Mouse (Mus musculus) activated CD4-positive, CD25-positive, alpha-beta regulatory T cell, adult 4 months (primary cell): ENCODE data around the gene Gjd3. TPM values are rescaled to one million over a fixed set of nuclear protein-coding genes. Genes with fewer than 3 reads are reported as not detected.
A peak's percentile ranks its signal among the peaks of the same experiment; 100 is the strongest.

Experiments used
- ATAC-seq: one replicate; pipeline ENCODE4 v1.8.0; 2017
- polyA plus RNA-seq, 2 experiments: library from polyadenylated mRNA; unstranded; fragments of 100-300 nt; shearing (Covaris generic); gene quantifications; one replicate each; pipeline ENCODE4 v1.2.1; 2017

The Gjd3 gene
- polyA plus RNA-seq, 2 experiments from 2014 or later, result 0.41 TPM; not detected in 1

- no peak for ATAC-seq
Measured at GRCm38 (mm10) chr11:98961766-98962165, 21.1 kb downstream of the Gjd3 start.

DNA sequence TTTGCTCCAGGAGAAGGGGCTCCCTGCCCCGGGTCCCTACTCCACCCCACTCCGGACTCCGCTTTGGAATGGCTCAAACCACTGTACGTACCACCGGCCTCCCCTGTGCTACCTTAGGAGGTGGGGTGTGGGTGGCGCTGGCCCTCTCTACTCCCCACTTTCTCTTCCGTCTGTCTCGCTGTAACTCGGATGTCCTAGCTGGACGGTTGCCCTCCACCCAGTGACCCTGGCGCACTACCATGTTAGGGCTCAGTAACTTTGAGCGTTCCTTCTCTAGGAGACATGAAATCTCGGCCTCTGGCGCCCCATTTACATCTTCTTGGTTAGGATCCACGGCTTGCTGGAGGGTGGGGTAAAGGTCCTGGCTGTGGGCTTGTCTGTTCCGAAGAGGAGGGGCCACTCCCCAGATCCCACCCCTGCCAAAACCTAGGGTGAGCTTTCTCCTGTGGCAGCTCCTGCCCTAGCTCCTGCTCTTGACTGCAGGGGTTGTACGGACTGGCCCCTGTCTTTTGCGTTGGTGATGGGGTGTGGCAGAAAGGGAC lies 21.7 kb downstream of the Gjd3 start:
- ATAC-seq, result no peak

DNA sequence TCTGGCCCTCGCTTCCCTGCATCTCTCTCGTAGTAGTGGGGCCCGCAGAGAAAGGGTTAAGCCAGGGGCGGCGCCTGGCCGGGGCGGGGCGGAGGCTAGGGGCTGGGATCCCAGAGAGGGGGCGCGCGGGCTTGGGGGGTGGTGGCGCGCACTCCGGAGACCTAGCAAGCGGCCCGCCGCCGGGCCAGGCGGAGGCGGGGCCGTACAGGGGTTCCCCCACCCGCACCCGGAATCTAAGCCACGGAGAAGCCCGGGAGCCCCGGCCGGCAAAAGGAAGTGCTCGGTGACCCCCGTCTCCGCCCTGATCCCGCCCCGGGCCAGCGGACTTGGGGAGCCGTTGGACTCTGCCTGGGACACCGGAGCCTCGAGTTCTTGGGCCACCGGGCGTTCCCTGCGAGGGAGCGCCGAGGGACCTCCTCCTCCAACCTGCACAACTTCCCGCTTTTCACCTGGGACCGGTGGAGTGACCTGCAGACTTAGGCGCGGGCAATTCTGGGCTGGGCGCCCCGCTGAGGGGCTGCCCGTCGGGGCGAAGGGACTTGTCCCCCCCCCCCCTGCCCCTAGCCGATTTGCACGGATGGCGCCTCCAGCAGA lies 22.4 kb downstream of the Gjd3 start:
- no peak for ATAC-seq

DNA sequence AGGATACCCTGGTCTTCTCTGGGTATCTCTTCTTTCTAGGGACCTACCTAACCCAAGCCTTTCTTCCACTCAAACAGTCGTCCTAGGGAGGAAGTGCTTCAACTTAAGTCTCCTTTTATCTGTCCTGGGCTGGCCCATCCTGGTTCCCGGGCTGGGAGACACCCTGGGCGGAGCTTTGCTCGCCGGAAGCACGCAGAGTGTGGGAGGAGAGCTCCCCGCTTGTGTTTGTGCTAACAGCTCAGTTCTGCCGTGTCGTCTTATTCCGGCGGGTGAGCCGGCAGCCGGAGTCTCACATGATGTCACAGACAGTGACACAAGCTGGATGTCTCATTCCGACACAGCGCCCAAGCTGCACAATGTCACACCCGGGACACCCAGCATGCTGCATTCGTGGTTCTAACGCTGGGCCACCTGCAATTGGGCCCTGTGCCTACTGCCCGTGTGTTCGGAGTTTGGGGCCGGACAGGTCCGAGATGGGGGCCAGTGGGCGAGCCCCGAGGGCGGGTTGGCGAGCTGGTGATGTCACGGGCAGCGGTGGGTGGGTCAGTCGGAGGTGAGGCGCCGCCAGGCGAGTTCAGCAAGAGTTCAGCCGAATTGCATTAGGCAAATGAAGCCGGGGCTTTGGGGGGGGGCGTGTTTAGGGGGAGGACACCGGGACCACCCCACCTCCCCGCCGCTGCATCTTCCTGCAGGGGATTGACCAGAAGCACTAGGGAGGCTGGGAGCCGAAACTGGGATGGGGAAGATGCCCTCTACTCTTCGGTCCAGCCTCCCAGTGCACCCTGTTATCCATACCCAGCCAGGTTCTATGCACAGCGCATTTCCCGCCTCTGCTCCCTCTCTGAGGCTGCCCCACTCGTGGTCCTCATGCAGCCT lies 23.1 kb downstream of the Gjd3 start:
- ATAC-seq, result peak; percentile 85

DNA sequence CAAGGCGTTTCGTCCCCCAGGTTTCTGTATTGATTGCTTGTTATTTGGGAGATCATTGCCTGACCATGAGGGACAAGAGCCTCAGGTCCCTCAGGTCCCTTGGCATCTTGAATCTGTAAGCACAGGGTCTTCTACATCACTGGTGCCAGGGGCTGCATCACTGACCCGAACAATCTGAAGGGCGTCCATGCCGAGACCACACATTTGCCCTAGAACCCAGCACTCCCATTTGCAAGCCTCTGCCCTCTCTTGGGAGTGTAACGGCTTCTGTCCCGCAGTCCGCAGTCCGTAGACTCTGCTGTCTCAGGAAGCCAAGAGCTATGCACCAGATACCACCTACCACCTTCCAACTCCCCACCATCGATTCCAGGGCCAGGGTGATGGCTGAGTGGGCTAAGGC lies 26.5 kb downstream of the Gjd3 start:
- no peak for ATAC-seq

DNA sequence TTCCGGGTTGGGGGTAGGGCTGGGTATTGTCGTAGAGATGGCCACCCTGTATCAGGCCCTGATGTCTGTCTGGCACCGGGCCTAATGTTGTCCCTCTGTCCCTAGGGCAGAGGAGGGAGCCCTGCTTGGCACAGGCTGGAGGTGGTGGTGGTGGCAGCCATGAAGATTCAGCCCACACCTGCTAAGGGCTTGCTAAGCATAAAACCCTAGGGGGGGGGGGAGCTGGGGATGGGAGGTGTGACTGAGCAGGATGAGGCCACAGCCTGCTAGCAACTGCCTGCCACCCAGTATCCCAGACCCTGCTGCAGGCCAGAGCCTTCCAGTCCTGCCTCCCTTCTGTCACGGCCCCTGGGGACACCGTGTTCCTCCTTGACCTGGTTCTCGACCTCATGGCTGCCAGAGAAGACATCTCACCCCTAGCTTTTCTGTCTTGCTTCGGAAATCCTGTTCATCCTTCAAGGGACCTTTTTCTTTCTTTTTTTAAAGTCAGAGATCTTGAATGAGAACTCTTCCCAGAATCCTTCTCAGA lies 27.0 kb downstream of the Gjd3 start:
- ATAC-seq, result no peak

DNA sequence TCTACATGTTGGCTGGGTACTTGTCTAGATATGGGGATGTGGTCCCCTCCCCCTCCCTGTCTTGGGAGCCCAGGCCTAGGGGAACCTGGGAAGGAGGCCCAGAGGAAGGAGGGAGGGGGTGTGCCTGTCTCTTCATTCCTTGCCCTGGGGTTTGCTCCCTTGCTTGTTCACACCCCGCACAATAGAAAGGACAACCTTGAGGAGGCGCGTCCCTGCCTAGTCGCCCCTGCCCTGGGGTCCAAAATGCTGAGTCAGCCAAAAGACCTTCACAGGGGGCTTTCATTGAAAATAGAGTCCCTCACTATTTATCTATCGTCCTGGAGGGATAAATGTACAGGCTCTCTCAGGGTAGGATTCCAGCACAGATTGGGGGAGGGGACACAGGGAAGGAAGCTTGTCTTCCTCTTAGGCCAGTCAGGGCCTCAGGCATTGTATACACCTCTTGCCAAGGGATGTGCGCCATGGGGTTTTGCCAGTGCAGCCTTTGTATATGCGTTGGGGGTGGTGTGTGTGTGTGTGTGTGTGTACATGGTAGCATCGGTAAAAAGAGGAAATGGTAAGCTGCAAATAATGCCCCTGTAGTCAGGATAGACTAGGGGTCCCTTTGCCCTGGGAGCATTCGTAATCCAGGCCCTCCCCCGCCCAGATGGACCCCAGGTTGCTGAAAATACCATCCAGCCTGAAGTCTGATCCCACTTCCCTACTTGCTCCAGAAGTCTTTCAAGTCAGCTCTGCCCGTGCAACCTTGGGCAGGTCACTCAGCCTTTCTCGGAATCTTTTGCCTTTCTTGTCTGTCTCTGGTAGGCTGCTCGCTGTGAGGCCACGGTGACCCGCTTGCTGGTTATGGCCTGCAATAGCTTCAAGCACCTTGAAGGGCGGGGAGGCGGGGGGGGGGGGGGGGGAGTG lies 27.8 kb downstream of the Gjd3 start:
- no peak for ATAC-seq

- ATAC-seq, result peak; percentile 16
Measured at GRCm38 (mm10) chr11:98954373-98954772, 28.4 kb downstream of the Gjd3 start.

DNA sequence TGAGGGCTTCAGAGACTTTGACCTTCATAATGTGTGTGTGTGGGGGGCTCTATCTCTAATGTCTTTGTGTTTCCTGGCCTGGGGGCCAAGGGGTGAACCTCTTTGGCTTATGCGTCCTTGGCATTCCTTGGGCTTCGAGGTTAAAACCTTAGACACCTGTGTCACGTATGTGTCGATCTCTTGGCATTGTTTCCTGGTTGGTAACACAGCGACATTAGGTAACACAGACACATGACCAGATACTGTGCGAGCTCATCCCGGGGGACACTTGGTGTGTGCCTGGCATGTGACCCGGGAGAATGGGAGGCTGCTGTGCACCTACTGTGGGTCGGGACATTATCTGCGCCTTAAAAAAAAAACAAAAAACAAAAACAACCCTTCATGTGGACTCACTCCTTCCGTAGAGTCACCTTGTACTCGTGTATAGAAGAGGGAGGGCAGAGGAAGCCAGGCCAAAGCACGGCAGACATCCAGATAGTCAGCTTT lies 28.9 kb downstream of the Gjd3 start:
- ATAC-seq, result no peak

DNA sequence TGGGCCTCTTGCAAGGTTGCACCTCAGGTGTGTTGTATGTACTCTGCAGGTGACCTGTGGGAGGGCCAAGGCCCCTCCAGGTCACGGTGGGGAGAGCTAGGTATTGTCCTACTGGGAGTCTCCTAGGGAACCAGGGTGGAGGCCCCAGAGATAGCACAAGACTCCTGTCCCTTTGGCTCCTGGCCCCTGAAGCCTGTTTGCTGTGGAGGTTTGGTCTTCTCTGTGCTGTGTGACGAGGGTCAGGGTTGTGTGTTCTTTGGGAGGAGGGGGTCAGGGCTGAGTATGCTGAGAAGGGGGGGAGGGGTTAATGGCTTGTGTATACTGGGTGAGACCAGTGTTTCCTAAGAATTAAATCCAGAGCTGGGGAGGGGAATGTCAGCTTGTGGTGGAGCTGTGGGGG lies 29.5 kb downstream of the Gjd3 start:
- ATAC-seq, result no peak

GRCm38 (mm10) chr11:98952736-98953135 lies 30.1 kb downstream of the Gjd3 start:
- ATAC-seq, result peak; percentile 26

DNA sequence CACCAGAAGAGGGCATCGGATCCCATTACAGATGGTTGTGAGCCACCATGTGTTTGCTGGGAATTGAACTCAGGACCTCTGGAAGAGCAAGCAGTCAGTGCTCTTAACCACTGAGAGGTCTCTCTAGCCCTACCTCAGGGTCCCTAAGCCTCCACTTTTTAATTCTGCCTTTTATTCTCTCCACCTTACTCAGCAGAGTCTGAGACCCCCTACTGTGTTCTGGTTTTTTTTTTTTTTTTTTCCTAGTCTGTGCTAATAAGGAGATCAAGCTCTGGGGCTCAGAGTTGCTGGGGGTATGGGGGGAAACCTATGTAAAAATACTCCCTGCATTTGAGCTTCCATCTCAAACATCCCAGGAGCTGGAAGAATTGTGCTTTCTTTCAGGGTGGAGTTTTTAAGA lies 30.7 kb downstream of the Gjd3 start:
- ATAC-seq, result no peak

GRCm38 (mm10) chr11:98951026-98951906 lies 31.6 kb downstream of the Gjd3 start:
- ATAC-seq, result no peak

DNA sequence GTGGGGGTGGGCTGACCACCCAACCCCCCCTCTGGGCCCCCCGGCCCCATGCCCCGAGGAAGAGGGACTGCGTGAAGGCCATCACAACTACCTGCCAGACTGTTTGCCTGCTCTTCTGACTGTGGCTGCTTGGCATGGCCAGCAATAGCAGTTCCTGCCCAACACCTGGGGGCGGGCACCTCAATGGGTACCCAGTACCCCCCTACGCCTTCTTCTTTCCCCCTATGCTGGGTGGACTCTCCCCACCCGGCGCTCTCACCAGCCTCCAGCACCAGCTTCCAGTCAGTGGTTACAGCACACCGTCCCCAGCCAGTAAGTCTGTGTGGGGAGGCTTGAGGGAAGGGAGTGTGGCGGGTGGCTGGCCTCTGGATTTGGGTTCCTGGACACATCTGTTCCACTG lies 32.3 kb downstream of the Gjd3 start:
- no peak for ATAC-seq

DNA sequence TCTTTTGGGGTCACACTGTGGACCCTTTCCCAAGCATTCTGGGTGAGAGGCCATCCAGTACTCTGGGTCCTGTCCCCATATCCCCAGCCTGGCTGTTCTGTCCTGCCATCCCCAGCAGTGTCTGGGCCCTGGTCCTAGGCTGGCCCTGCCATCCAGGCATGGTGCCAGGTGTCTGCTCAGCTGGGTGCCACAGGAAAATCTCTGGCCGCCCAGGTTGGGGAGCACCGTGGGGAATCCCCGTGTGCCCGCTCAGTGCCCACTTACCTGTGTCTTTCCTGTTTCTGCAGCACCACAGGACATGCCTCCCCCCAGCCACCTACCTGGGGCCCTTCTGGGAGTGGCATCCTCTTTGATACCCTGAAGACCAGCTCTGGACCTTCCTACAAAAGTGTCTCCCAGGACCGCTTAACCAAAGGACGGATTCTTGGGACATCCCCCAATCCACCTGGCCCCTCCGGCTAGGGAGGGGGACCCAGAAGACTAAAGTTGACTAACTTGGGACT lies 32.8 kb downstream of the Gjd3 start:
- ATAC-seq, result no peak

DNA sequence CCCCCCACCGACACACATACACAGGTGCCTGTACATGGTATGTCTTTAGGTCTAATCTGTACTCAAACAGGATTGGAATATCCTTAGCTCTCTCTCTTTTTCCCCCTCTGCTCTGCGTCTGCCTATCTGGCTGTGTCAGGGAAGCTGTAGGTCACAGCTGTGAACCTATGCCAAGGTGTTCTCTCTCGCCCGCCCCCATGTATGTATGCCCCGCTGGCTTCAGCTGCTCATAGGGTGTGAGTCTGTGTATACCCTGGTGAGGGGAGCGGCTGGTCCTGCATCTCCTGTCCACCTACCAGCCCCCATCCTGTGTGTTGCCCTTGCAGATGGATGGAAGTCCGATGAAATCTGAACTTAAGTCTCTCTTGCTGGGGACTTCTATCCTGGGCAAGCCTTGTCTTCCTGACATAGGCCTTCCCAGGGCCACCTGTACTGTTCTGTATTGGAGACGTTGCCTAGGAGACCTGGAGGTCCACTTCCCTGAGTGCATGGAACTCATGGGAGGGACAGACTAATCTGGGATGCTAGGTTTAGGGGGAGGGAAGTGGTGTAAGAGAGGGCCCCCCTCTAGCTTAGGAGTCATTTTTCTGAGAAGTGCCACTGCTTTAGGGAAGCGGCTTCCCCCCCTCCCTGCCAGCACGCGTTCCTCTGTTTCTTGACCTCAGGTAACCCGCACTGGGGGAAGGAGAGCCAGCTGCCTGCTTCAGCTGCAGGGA lies 33.4 kb downstream of the Gjd3 start:
- ATAC-seq, result no peak

GRCm38 (mm10) chr11:98947969-98948569 lies 34.7 kb downstream of the Gjd3 start:
- peak; percentile 10 for ATAC-seq

- ATAC-seq, result no peak
Measured at GRCm38 (mm10) chr11:98945605-98945977, 37.2 kb downstream of the Gjd3 start.

DNA sequence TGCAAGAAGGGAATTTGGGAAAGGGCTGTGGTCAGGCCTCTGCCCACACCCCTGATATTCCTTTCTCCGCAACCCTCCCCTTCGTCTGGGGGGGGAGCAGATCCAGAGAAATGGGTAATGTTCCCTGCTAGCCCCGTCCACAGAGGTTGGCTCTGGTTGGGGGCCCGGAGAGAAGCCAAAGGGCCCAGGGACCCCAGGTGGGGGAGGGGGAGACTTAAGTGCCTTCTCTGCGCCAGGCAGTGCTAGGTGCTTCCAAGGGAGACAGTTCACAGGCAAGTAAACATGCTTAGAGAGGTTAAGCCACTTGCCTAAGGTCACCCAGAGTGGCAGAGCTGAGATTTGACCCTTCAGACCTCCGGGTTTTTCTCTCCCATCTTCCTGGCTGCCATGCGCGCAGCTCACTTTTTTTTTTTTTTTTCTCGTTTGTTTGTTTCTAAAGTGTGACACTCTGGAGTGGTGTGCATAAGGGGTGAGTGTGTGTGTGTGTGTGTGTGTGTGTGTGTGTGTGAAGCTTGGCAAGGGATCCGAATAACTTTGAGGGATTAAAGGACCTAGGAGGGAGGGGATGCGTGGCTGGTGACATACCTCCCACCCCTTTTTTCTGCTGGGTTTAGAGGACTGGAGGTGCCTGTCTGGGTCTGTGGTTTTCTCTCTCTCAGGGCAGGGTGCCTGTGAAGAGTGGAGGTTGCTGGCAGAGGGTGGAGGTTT lies 37.8 kb downstream of the Gjd3 start:
- peak; percentile 20 for ATAC-seq
